Mouse (Mus musculus): ENCODE data around the gene Smarcc2.

- TF ChIP-seq GATA1 (IDR thresholded peaks at IDR 0.05; ENCODE audit: borderline replicate concordance, low read length) = no peak
- no peak for TF ChIP-seq FLI1 (IDR thresholded peaks at IDR 0.05; ENCODE audit: low read length)
Measured at GRCm38 (mm10) chr10:128538340-128538870, 79.4 kb downstream of the Smarcc2 start.
